Mouse (Mus musculus): ENCODE data around the gene Pitpnc1. TPM values are rescaled to one million over a fixed set of nuclear protein-coding genes. Genes with fewer than 3 reads are reported as not detected.

Gene Pitpnc1
- polyA plus RNA-seq, 1 experiment from 2014 or later: 38.1 TPM

GRCm38 (mm10) chr11:107317653-107318281, 152.7 kb downstream of the Pitpnc1 start:
- H3K27ac ChIP-seq (ENCODE audit: low read depth, low read length): no peak overlapping the region
- H3K9me3 ChIP-seq (ENCODE audit: control insufficient read depth, low read length): no peaks in the 10 kb centered on the region
- 71% methylated on average over 14 of the region's 14 CpGs for WGBS
- no peak overlapping the region for H3K4me2 ChIP-seq (ENCODE audit: low read depth)
- H3K9ac ChIP-seq (ENCODE audit: low read length): no peak overlapping the region
- no peak for ATAC-seq (ENCODE audit: insufficient read depth, low FRiP score, low TSS enrichment)
- H3K27me3 ChIP-seq (ENCODE audit: control insufficient read depth, insufficient read depth, low read length): no peaks in the 10 kb centered on the region
- no peak for DNase-seq (ENCODE audit: low spot score)
- H3K4me1 ChIP-seq (ENCODE audit: control insufficient read depth, insufficient read depth, low read length): no peaks in the 10 kb centered on the region
- no peaks in the 10 kb centered on the region for H3K36me3 ChIP-seq (ENCODE audit: control insufficient read depth, insufficient read depth, low read length)
- no peak overlapping the region for H3K4me3 ChIP-seq (ENCODE audit: low read depth, low read length)

GRCm38 (mm10) chr11:107315475-107315874, 155.0 kb downstream of the Pitpnc1 start:
- no peaks in the 10 kb centered on the region for H3K36me3 ChIP-seq (ENCODE audit: control insufficient read depth, insufficient read depth, low read length)
- no peak for ATAC-seq (ENCODE audit: insufficient read depth, low FRiP score, low TSS enrichment)
- 86% methylated on average over 15 of the region's 15 CpGs for WGBS

GRCm38 (mm10) chr11:107310338-107311121, 160.0 kb downstream of the Pitpnc1 start:
- no peak for ATAC-seq (ENCODE audit: insufficient read depth, low FRiP score, low TSS enrichment)
- H3K4me3 ChIP-seq (ENCODE audit: low read depth, low read length): no peak overlapping the region
- H3K9me3 ChIP-seq (ENCODE audit: control insufficient read depth, low read length): no peaks in the 10 kb centered on the region
- H3K36me3 ChIP-seq (ENCODE audit: control insufficient read depth, insufficient read depth, low read length): no peaks in the 10 kb centered on the region
- DNase-seq (ENCODE audit: low spot score): no peak
- H3K27me3 ChIP-seq (ENCODE audit: control insufficient read depth, insufficient read depth, low read length): no peaks in the 10 kb centered on the region
- H3K4me1 ChIP-seq (ENCODE audit: control insufficient read depth, insufficient read depth, low read length): no peaks in the 10 kb centered on the region
- WGBS: 90% methylated on average over 20 of the region's 20 CpGs
- H3K9ac ChIP-seq (ENCODE audit: low read length): no peak overlapping the region
- H3K27ac ChIP-seq (ENCODE audit: low read depth, low read length): no peak overlapping the region
- no peak overlapping the region for H3K4me2 ChIP-seq (ENCODE audit: low read depth)

More at GRCm38 (mm10) chr11:107315475-107315874, 155.0 kb downstream of the Pitpnc1 start:
- Histone ChIP-seq H3K4me1 (ENCODE audit: control insufficient read depth, insufficient read depth, low read length) (no peaks in the 10 kb centered on the region), H3K9ac (ENCODE audit: low read length) (no peak overlapping the region), H3K4me2 (ENCODE audit: low read depth) (no peak overlapping the region), H3K4me3 (ENCODE audit: low read depth, low read length) (no peak overlapping the region), H3K27ac (ENCODE audit: low read depth, low read length) (no peak overlapping the region), H3K9me3 (ENCODE audit: control insufficient read depth, low read length) (no peaks in the 10 kb centered on the region), H3K27me3 (ENCODE audit: control insufficient read depth, insufficient read depth, low read length) (no peaks in the 10 kb centered on the region)
- no peak for DNase-seq (ENCODE audit: low spot score)

DNA sequence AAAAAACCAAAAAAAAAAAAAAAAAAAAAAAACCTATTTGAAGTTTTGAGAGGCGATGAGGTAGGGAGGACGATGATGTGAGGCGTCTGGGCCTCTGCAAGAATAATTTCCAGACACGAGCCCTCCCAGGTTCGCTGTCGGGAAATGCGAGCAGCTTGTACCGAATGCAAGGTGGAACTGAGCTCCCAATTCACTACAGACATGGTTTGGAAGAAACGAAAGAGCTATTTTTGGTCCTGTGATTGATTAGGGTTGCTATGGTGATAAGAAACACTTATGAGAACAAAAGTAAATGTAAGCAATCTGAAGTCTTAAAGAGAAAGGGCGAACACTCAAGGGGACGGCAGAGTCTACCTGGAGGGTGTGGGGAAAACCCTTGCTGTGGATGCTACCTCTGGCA, 164.3 kb downstream of the Pitpnc1 start:
- H3K4me1 ChIP-seq (ENCODE audit: control insufficient read depth, insufficient read depth, low read length): no peaks in the 10 kb centered on the region
- no peaks in the 10 kb centered on the region for H3K27me3 ChIP-seq (ENCODE audit: control insufficient read depth, insufficient read depth, low read length)
- no peak for ATAC-seq (ENCODE audit: insufficient read depth, low FRiP score, low TSS enrichment)
- H3K4me2 ChIP-seq (ENCODE audit: low read depth): no peak overlapping the region
- H3K4me3 ChIP-seq (ENCODE audit: low read depth, low read length): no peak overlapping the region
- no peak overlapping the region for H3K27ac ChIP-seq (ENCODE audit: low read depth, low read length)
- DNase-seq (ENCODE audit: low spot score): no peak
- 83% methylated on average over 11 of the region's 11 CpGs for WGBS
- H3K9ac ChIP-seq (ENCODE audit: low read length): no peak overlapping the region
- no peaks in the 10 kb centered on the region for H3K36me3 ChIP-seq (ENCODE audit: control insufficient read depth, insufficient read depth, low read length)
- H3K9me3 ChIP-seq (ENCODE audit: control insufficient read depth, low read length): no peaks in the 10 kb centered on the region

DNA sequence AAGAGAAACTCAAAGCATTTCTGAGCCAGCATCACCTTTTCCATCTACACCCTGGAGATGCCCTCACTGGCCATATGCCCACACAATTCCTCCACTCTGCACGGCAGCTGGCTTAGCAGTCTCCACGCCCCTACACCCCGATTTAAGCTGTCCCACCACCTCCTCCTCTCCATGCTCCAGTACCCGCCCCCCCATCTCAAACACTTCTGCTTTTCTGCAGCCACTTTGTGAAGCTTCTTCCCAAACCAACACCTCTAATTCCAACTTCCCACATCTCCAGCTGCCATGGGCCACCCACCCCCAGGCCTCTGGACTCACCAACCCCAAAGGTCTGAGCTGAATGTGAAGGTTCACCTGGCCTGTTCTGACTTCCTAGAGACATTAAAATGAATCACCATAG, 168.4 kb downstream of the Pitpnc1 start:
- Histone ChIP-seq H3K4me1 (ENCODE audit: control insufficient read depth, insufficient read depth, low read length) (no peaks in the 10 kb centered on the region), H3K4me3 (ENCODE audit: low read depth, low read length) (no peak overlapping the region), H3K9me3 (ENCODE audit: control insufficient read depth, low read length) (0 out of 2 replicates have a peak, but pooled peaks cover 2% of the 10 kb centered on the region), H3K27me3 (ENCODE audit: control insufficient read depth, insufficient read depth, low read length) (no peaks in the 10 kb centered on the region), H3K4me2 (ENCODE audit: low read depth) (no peak overlapping the region), H3K27ac (ENCODE audit: low read depth, low read length) (no peak overlapping the region), H3K9ac (ENCODE audit: low read length) (no peak overlapping the region), H3K36me3 (ENCODE audit: control insufficient read depth, insufficient read depth, low read length) (no peaks in the 10 kb centered on the region)
- no peak for ATAC-seq (ENCODE audit: insufficient read depth, low FRiP score, low TSS enrichment)
- WGBS: over 99% methylated on average over 4 of the region's 4 CpGs
- DNase-seq (ENCODE audit: low spot score): no peak

GRCm38 (mm10) chr11:107300235-107300634, 170.3 kb downstream of the Pitpnc1 start:
- H3K27ac ChIP-seq (ENCODE audit: low read depth, low read length): no peak overlapping the region

DNA sequence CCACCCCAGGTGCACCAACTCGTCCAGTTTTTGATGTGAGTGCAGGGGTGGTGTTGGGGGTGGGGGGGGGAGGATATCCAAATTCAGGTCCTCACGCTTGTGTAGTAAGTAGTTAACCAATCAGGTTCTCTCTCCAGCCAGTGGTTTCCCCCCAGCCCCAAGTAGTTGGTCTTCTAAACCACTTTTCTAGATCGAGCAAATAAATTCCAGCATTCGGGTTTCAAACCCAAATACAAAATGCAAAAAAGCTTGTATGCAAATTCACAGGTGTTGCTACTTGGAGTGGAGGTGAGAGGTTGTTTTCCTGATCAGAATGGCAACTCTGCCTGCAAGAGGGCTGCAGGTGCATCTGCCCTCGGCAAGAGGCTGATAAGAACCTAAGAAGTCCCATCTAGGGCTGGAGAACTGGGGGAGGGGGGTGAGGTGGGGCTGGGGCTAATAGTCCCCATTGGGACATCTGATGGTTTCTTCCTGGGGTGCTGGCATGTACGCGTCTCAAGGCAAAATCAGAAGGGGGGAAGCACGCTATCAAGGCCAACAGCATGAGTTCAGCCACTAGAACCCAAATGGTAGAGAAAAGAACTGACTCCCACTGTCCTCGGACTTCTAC, 170.9 kb downstream of the Pitpnc1 start:
- WGBS: 91% methylated on average over 9 of the region's 9 CpGs
- ATAC-seq (ENCODE audit: insufficient read depth, low FRiP score, low TSS enrichment) (no peak), DNase-seq (ENCODE audit: low spot score) (no peak)
- Histone ChIP-seq H3K4me1 (ENCODE audit: control insufficient read depth, insufficient read depth, low read length) (no peaks in the 10 kb centered on the region), H3K27ac (ENCODE audit: low read depth, low read length) (no peak overlapping the region), H3K27me3 (ENCODE audit: control insufficient read depth, insufficient read depth, low read length) (no peaks in the 10 kb centered on the region), H3K4me3 (ENCODE audit: low read depth, low read length) (no peak overlapping the region), H3K4me2 (ENCODE audit: low read depth) (no peak overlapping the region), H3K9me3 (ENCODE audit: control insufficient read depth, low read length) (0 out of 2 replicates have a peak, but pooled peaks cover 2% of the 10 kb centered on the region), H3K36me3 (ENCODE audit: control insufficient read depth, insufficient read depth, low read length) (no peaks in the 10 kb centered on the region), H3K9ac (ENCODE audit: low read length) (no peak overlapping the region)

More at GRCm38 (mm10) chr11:107300235-107300634, 170.3 kb downstream of the Pitpnc1 start:
- Histone ChIP-seq H3K4me1 (ENCODE audit: control insufficient read depth, insufficient read depth, low read length) (no peaks in the 10 kb centered on the region), H3K4me2 (ENCODE audit: low read depth) (no peak overlapping the region), H3K9me3 (ENCODE audit: control insufficient read depth, low read length) (0 out of 2 replicates have a peak, but pooled peaks cover 2% of the 10 kb centered on the region), H3K9ac (ENCODE audit: low read length) (no peak overlapping the region), H3K36me3 (ENCODE audit: control insufficient read depth, insufficient read depth, low read length) (no peaks in the 10 kb centered on the region), H3K4me3 (ENCODE audit: low read depth, low read length) (no peak overlapping the region), H3K27me3 (ENCODE audit: control insufficient read depth, insufficient read depth, low read length) (no peaks in the 10 kb centered on the region)
- ATAC-seq (ENCODE audit: insufficient read depth, low FRiP score, low TSS enrichment) (no peak), DNase-seq (ENCODE audit: low spot score) (no peak)

DNA sequence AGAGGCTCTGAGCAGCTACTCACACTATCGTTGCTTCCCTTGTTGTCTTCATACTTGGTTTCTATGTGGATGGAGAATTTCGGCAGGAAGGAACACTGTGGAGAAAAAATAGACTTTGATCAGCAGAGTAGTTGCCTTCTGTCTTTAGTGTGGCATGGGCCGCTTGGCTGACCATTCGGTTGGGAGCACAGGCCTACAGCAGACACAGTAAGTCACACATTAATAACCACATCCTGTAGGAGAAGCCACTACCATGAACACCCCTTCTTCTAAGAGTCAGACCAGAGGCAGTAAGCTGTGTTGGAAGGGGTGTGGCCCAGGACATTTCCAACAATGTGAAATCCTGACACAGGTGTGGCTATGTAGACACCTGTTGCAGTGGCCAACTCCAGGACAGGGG, 174.3 kb downstream of the Pitpnc1 start:
- no peak for DNase-seq (ENCODE audit: low spot score)
- Histone ChIP-seq H3K4me3 (ENCODE audit: low read depth, low read length) (no peak overlapping the region), H3K36me3 (ENCODE audit: control insufficient read depth, insufficient read depth, low read length) (no peaks in the 10 kb centered on the region), H3K9me3 (ENCODE audit: control insufficient read depth, low read length) (0 out of 2 replicates have a peak, but pooled peaks cover 2% of the 10 kb centered on the region), H3K9ac (ENCODE audit: low read length) (no peak overlapping the region), H3K4me1 (ENCODE audit: control insufficient read depth, insufficient read depth, low read length) (no peaks in the 10 kb centered on the region), H3K27me3 (ENCODE audit: control insufficient read depth, insufficient read depth, low read length) (no peaks in the 10 kb centered on the region), H3K27ac (ENCODE audit: low read depth, low read length) (no peak overlapping the region), H3K4me2 (ENCODE audit: low read depth) (no peak overlapping the region)
- ATAC-seq (ENCODE audit: insufficient read depth, low FRiP score, low TSS enrichment): no peak
- 88% methylated on average over 4 of the region's 4 CpGs for WGBS

Measured in neural tube, embryonic 11.5 days (tissue).